Mouse (Mus musculus) right cerebral cortex, postnatal 10 days (tissue): ENCODE measurements around the gene Rad51c.

Experiments
- DNase-seq, 2 experiments: peaks; one replicate each; pipeline ENCODE4 v3.0.0; 2021; ENCODE audit warnings: low spot score in 2 of 2

The Rad51c gene

GRCm38 (mm10) chr11:87367865-87368580 lies 36.7 kb downstream of the Rad51c start:
- DNase-seq: no peak

- DNase-seq: no peak
These were observed 37.7 kb downstream of the Rad51c start for GRCm38 (mm10) chr11:87367061-87367460.

GRCm38 (mm10) chr11:87365120-87365519 lies 39.6 kb downstream of the Rad51c start:
- DNase-seq: no peak

- no peak for DNase-seq
These were observed 45.5 kb downstream of the Rad51c start for GRCm38 (mm10) chr11:87359262-87359612.

- DNase-seq: peak; percentile 93 to 94
These were observed 46.2 kb downstream of the Rad51c start, which contains the start of gene Ppm1e for GRCm38 (mm10) chr11:87358331-87359261. TSS of gene Ppm1e (minus strand) at chr11:87359023.

- DNase-seq: peak; percentile 46 to 52
These were observed 47.1 kb downstream of the Rad51c start for GRCm38 (mm10) chr11:87357317-87358300.

GRCm38 (mm10) chr11:87354861-87355260 lies 49.9 kb downstream of the Rad51c start:
- DNase-seq: no peak

GRCm38 (mm10) chr11:87353646-87354170 lies 51.0 kb downstream of the Rad51c start:
- no peak for DNase-seq
